Mouse (Mus musculus): ENCODE measurements around the gene Ddah1. TPM values are rescaled to one million over a fixed set of nuclear protein-coding genes. Genes with fewer than 3 reads are reported as not detected.
A peak's percentile ranks its signal among the peaks of the same experiment; 100 is the strongest.

Ddah1 gene
- total and polyA plus RNA-seq, 2 experiments from 2014 or later: 8.1 to 12.4 TPM

GRCm38 (mm10) chr3:145729531-145729930 is 28.9 kb upstream of the Ddah1 start:
- H3K27ac ChIP-seq (ENCODE audit: low read depth): no peak overlapping the region
- peak; percentile 50 for DNase-seq (ENCODE audit: low spot score)

DNA sequence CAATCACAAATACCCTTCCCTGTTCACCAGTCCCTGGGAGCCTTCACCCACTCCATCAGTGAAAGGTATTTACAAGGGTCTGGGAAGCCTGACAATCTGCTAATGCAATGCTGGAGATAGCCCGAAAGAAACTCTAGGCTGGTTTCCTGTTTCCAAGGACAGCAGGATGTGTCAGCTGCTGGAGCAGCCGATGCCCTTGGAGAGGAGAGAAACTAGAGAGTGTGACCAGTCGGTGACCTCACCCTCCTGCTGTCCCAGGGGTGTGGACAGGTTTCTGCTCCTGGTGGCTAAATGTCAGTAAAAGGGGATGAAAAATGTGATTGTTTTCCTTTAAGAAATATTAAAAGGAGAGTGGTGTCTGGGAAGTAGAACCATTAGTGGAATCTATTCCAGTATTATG is 28.4 kb upstream of the Ddah1 start:
- TF ChIP-seq CTCF (IDR thresholded peaks at IDR 0.05; ENCODE audit: low read depth) (no peak), EP300 (IDR thresholded peaks at IDR 0.05; ENCODE audit: low read depth) (no peak)
- no peaks in the 10 kb centered on the region for H3K36me3 ChIP-seq (replicated peaks; ENCODE audit: control insufficient read depth, insufficient read depth, low read length)
- H3K9ac ChIP-seq (replicated peaks; ENCODE audit: low read depth, low read length): no peak overlapping the region
- H3K27ac ChIP-seq (ENCODE audit: low read depth): no peak overlapping the region
- no peak overlapping the region for H3K4me2 ChIP-seq (ENCODE audit: low read depth, low read length)
- 18% methylated on average over 3 of the region's 3 CpGs for WGBS
- no peaks in the 10 kb centered on the region for H3K27me3 ChIP-seq (ENCODE audit: control insufficient read depth, insufficient read depth, low read length)
- peaks cover 5% of the 10 kb centered on the region for H3K4me1 ChIP-seq (ENCODE audit: control insufficient read depth, insufficient read depth)
- ATAC-seq (ENCODE audit: insufficient read depth, low read depth) (peak; percentile 55; the same call in 1 of the 2 replicates), DNase-seq (ENCODE audit: low spot score) (no peak)
- no peaks in the 10 kb centered on the region for H3K9me3 ChIP-seq (replicated peaks; ENCODE audit: control insufficient read depth, low read length)
- H3K4me3 ChIP-seq (ENCODE audit: low read depth, low read length): no peak overlapping the region

More at GRCm38 (mm10) chr3:145729531-145729930, 28.9 kb upstream of the Ddah1 start:
- 45% methylated on average over 4 of the region's 4 CpGs for WGBS
- H3K4me2 ChIP-seq (ENCODE audit: low read depth, low read length): no peak overlapping the region
- TF ChIP-seq EP300 (IDR thresholded peaks at IDR 0.05; ENCODE audit: low read depth) (no peak), CTCF (IDR thresholded peaks at IDR 0.05; ENCODE audit: low read depth) (peak; percentile 71)
- no peaks in the 10 kb centered on the region for H3K9me3 ChIP-seq (replicated peaks; ENCODE audit: control insufficient read depth, low read length)
- H3K36me3 ChIP-seq (replicated peaks; ENCODE audit: control insufficient read depth, insufficient read depth, low read length): no peaks in the 10 kb centered on the region
- no peak overlapping the region for H3K9ac ChIP-seq (replicated peaks; ENCODE audit: low read depth, low read length)
- no peaks in the 10 kb centered on the region for H3K27me3 ChIP-seq (ENCODE audit: control insufficient read depth, insufficient read depth, low read length)
- ATAC-seq (ENCODE audit: insufficient read depth, low read depth): no peak; the same call in 1 of the 2 replicates
- H3K4me1 ChIP-seq (ENCODE audit: control insufficient read depth, insufficient read depth): peaks cover 5% of the 10 kb centered on the region
- H3K4me3 ChIP-seq (ENCODE audit: low read depth, low read length): no peak overlapping the region

GRCm38 (mm10) chr3:145734857-145735256 is 23.6 kb upstream of the Ddah1 start:
- H3K9me3 ChIP-seq (replicated peaks; ENCODE audit: control insufficient read depth, low read length): no peaks in the 10 kb centered on the region
- no peak overlapping the region for H3K27ac ChIP-seq (ENCODE audit: low read depth)
- H3K4me1 ChIP-seq (ENCODE audit: control insufficient read depth, insufficient read depth): peaks cover 3% of the 10 kb centered on the region
- 66% methylated on average over 8 of the region's 8 CpGs for WGBS
- no peak for TF ChIP-seq CTCF (IDR thresholded peaks at IDR 0.05; ENCODE audit: low read depth)
- DNase-seq (ENCODE audit: low spot score) (no peak), ATAC-seq (ENCODE audit: insufficient read depth, low read depth) (no peak)
- H3K27me3 ChIP-seq (ENCODE audit: control insufficient read depth, insufficient read depth, low read length): no peaks in the 10 kb centered on the region
- no peak overlapping the region for H3K4me3 ChIP-seq (ENCODE audit: low read depth, low read length)
- no peak overlapping the region for H3K4me2 ChIP-seq (ENCODE audit: low read depth, low read length)
- H3K9ac ChIP-seq (replicated peaks; ENCODE audit: low read depth, low read length): no peak overlapping the region
- no peaks in the 10 kb centered on the region for H3K36me3 ChIP-seq (replicated peaks; ENCODE audit: control insufficient read depth, insufficient read depth, low read length)

DNA sequence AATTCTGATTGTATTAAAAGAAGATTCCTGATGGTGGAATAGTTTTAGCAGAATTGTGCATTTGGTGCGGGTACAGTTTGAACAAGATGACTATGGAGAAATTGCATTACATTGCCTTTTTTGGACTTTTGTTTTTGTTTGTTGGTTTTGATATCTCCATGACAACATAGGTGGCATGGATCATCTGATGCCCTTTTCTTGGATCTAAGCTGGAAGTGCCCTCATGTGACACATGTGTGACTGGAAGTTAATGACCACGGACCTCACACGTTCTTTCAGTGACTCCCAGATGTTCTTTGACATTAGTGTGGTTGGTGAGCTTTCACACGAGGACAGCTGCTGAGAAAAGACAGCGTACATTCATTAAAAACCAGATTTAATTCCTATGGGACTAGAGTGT is 21.9 kb upstream of the Ddah1 start:
- Histone ChIP-seq H3K4me1 (ENCODE audit: control insufficient read depth, insufficient read depth) (no peaks in the 10 kb centered on the region), H3K4me2 (ENCODE audit: low read depth, low read length) (no peak overlapping the region), H3K9me3 (replicated peaks; ENCODE audit: control insufficient read depth, low read length) (no peaks in the 10 kb centered on the region), H3K9ac (replicated peaks; ENCODE audit: low read depth, low read length) (no peak overlapping the region), H3K4me3 (ENCODE audit: low read depth, low read length) (no peak overlapping the region), H3K36me3 (replicated peaks; ENCODE audit: control insufficient read depth, insufficient read depth, low read length) (no peaks in the 10 kb centered on the region), H3K27ac (ENCODE audit: low read depth) (no peak overlapping the region), H3K27me3 (ENCODE audit: control insufficient read depth, insufficient read depth, low read length) (no peaks in the 10 kb centered on the region)
- DNase-seq (ENCODE audit: low spot score): no peak
- 80% methylated on average over 5 of the region's 5 CpGs for WGBS
- no peak for TF ChIP-seq CTCF (IDR thresholded peaks at IDR 0.05; ENCODE audit: low read depth)
- TF ChIP-seq EP300 (IDR thresholded peaks at IDR 0.05; ENCODE audit: low read depth): no peak
- no peak for ATAC-seq (ENCODE audit: insufficient read depth, low read depth)

DNA sequence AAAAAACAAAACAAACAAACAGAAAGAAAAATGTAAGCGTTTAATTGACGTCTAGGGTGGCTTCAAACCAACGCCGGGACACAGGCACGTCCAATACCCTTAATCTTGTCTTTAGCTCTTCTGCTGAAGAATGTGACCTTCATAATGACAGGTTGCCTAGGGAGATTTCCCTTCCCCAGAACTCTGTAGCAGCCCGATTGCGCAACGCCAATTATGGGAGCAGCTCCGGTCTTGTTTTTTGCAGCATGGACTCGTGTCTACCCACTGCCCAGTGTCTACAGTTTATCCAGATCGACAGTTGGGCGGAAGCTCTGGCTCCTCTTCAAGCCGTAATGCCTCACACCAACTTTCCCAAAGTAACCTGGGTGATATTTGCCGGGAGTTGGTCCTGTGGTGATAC is 19.8 kb upstream of the Ddah1 start:
- Histone ChIP-seq H3K36me3 (replicated peaks; ENCODE audit: control insufficient read depth, insufficient read depth, low read length) (no peaks in the 10 kb centered on the region), H3K9me3 (replicated peaks; ENCODE audit: control insufficient read depth, low read length) (no peaks in the 10 kb centered on the region), H3K27me3 (ENCODE audit: control insufficient read depth, insufficient read depth, low read length) (no peaks in the 10 kb centered on the region), H3K27ac (ENCODE audit: low read depth) (no peak overlapping the region), H3K4me3 (ENCODE audit: low read depth, low read length) (no peak overlapping the region), H3K4me2 (ENCODE audit: low read depth, low read length) (no peak overlapping the region), H3K9ac (replicated peaks; ENCODE audit: low read depth, low read length) (no peak overlapping the region), H3K4me1 (ENCODE audit: control insufficient read depth, insufficient read depth) (no peaks in the 10 kb centered on the region)
- 82% methylated on average over 14 of the region's 14 CpGs for WGBS
- no peak for TF ChIP-seq CTCF (IDR thresholded peaks at IDR 0.05; ENCODE audit: low read depth)
- no peak for TF ChIP-seq EP300 (IDR thresholded peaks at IDR 0.05; ENCODE audit: low read depth)
- ATAC-seq (ENCODE audit: insufficient read depth, low read depth) (no peak), DNase-seq (ENCODE audit: low spot score) (no peak)

GRCm38 (mm10) chr3:145739904-145740303 is 18.6 kb upstream of the Ddah1 start:
- WGBS: 56% methylated on average over 7 of the region's 7 CpGs
- Histone ChIP-seq H3K4me2 (ENCODE audit: low read depth, low read length) (no peak overlapping the region), H3K9ac (replicated peaks; ENCODE audit: low read depth, low read length) (no peak overlapping the region), H3K9me3 (replicated peaks; ENCODE audit: control insufficient read depth, low read length) (no peaks in the 10 kb centered on the region), H3K36me3 (replicated peaks; ENCODE audit: control insufficient read depth, insufficient read depth, low read length) (no peaks in the 10 kb centered on the region), H3K4me3 (ENCODE audit: low read depth, low read length) (no peak overlapping the region), H3K4me1 (ENCODE audit: control insufficient read depth, insufficient read depth) (no peaks in the 10 kb centered on the region), H3K27me3 (ENCODE audit: control insufficient read depth, insufficient read depth, low read length) (no peaks in the 10 kb centered on the region), H3K27ac (ENCODE audit: low read depth) (no peak overlapping the region)
- DNase-seq (ENCODE audit: low spot score): no peak
- no peak for ATAC-seq (ENCODE audit: insufficient read depth, low read depth)
- no peak for TF ChIP-seq CTCF (IDR thresholded peaks at IDR 0.05; ENCODE audit: low read depth)
- no peak for TF ChIP-seq EP300 (IDR thresholded peaks at IDR 0.05; ENCODE audit: low read depth)

All from heart, postnatal 0 days (tissue).